Mouse (Mus musculus) mesoderm, embryonic 11.5 days (tissue): ENCODE results near the gene Insrr.

Experiments
- DNase-seq: peaks from one replicate; pipeline ENCODE4 v3.0.0-alpha.2; 2012; ENCODE audit warnings: low read depth, low spot score

Insrr gene

DNA sequence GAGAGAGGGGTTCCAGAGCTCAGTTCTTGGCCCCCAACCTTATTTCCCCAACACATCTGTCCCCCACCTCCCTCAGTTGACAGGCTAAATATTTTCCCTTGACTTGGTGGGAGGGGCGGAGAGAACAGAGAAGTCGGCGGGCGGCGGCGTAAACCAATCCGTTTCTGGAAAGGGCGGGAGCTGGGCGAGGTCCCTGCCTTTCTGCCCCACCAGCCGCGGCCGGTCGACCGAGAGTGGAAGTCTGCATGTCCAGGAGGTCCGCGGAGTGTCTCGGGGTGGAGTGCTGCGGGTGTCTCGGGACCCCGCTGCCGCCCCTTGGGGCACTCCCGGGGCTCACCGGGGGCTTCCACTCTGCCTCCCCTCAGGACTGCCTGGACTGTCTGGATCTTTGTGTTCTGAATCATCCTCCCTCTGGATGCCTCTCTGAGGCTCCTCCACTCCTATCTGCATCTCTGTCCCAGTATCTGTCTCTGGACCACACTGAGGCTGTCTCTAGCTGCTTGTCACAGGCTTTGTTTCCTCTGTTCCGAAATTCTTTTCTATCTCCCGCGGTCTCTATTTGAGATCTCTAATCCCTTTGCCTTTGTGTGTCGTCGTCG lies at the start of gene Insrr:
Gene Insrr, plus strand, starts transcription at position 216 of the 599 bp plus-strand sequence.
- DNase-seq: no peak

DNA sequence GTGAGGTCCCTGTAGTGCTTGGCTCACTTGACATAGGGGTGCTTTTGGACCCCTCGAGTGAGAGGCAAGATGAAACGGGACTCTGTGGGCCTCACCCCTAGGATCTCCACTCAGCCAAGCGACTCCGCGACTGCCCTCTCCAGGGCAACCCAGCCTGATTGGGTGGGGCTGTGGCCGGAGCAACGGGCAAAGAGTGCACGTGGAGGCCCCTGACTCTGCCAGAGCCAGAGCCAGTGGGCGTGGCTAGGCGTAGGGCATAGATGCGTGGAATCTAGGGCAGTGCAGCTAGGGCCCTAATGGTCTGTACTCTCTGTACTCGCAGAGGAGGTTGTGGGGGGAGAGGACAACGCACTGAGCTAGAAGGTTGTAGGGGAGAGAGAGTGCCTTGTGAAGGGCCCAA lies 48.3 kb upstream of the Insrr start, which contains the start of gene Lrrc71:
Gene Lrrc71, minus strand, starts transcription at position 195 of the 400 bp plus-strand sequence.
- DNase-seq: no peak

DNA sequence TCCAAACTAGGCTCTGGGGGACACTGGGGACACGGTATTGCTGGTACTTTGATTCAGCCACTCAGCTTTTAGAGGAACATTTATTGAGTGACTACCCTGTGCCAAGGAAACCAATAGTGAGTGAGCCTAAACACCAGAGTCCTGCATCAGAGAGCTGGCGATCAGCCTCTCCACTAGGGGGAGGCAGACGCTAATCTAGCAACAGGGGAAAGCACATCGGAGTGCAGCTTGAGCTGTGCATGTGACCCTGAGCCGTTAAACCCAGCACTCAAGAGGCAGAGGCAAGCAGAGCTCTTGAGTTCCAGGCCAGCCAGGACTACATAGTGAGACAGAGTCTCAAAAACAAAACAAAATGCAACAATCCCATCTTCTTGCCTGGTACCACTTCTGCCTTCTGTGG lies 47.7 kb upstream of the Insrr start:
- DNase-seq: peak; percentile 40

DNA sequence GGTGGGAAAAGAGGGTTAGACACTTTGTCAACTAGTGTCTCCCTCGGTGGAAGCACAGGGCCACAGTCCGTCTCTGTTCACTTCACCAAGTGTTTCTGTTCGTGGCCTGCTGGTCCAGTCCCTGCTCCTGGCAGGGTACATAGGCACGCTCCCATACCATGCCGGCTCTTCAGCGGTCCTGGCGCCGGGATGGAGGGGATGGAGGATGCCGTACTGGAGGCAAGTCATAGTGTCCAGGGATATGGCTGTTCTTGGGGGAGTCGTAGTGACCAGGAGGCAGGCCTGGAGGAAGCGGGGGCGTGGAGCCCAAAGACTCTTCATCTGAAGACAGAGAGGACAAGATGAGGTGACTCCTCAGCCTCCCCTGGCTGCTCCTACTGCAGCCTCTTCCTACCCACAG lies 46.8 kb upstream of the Insrr start:
- no peak for DNase-seq

DNA sequence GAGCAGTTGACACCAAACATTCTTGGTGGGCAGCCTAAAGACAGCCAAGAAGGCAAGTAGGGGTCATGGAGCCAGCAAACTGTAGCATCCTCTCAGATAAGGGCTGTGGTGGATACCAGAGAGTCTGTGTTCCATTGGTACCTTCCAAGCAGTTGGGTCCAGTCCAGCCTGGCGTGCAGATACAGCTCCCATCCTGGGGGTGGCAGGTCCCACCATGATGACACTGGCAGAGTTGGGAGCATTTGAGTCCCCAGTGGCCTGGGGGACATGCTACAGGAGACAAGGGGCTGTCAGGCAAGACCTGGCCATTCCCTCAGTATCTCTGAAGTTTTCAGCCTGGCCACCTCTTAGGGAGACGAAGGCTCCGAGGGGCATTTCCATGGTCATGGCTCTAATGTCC lies 44.2 kb upstream of the Insrr start:
- no peak for DNase-seq

DNA sequence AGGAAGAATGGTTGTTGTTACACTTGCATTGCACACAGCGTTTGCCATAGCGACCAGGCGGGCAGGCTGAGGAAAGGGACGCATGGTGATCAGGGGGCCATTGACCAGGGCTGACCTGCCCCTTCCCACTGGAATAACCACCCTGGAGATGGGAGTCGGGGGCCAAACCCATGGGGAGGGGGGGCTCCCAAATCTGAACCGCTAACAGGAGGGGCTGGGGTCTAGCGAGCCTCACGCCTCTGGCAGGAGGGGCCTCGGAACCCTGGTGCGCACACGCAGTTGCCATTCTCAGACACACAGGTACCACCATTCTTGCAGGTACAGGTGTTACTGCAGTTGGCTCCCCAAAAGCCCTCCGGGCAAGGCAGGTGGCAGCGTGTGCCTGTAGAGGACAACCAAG lies 42.9 kb upstream of the Insrr start:
- no peak for DNase-seq

DNA sequence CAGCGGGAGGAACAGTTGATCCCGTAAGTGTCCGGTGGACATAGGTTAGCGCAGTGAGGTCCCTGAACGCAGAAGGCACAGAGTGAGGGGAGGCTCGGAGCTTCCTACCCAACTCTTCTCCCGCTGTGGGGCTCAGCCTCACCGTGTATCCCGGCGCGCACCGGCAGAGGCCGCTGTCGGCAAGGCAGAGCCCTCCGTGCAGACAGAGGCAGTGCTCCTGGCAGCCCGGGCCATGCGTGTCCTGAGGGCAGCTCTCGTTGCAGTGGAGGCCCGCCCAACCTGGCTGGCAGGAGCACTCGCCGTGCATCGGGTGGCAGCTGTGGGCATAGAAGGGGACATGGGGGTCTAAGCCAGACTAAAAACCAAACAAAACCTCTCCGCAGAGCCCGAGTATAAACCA lies 40.8 kb upstream of the Insrr start:
- DNase-seq: peak; percentile 81

DNA sequence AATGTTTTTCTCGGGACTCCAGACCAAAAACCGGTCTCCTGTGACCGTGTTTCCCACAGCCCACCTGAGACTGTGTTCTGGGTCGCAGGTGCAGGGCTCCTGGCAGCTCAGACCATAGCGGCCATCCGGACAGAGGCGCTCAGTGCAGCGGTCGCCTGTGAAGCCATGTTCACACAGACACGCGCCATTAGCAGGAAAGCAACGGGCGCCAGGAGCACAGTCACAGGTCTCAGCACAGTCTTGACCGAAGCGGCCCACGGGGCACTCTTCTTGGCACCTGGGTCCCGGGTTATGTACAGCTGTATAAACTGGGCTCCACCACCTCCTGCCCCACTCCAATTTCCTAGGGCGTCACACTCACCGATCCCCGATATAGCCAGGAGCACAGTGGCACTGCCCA lies 40.3 kb upstream of the Insrr start:
- no peak for DNase-seq

DNA sequence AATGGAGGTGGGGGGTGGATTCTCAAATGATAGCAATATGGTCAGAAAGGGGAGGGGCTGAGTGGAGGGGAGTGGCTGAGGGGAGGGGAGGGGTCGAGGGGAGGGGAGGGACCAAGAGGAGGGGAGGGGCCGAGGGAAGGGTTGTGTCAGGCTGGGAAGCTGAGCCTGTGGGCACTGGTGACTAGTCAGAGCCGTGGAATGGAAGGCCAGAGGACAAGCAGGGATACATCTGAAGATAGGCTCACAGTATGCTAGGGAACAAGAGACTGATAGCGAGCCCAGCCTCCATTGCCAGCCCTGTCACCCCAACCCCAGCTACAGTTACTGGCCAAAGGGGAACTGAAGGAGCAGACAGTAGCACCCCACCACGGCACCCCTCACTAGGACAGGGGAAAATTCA lies 38.1 kb upstream of the Insrr start:
- DNase-seq: no peak

DNA sequence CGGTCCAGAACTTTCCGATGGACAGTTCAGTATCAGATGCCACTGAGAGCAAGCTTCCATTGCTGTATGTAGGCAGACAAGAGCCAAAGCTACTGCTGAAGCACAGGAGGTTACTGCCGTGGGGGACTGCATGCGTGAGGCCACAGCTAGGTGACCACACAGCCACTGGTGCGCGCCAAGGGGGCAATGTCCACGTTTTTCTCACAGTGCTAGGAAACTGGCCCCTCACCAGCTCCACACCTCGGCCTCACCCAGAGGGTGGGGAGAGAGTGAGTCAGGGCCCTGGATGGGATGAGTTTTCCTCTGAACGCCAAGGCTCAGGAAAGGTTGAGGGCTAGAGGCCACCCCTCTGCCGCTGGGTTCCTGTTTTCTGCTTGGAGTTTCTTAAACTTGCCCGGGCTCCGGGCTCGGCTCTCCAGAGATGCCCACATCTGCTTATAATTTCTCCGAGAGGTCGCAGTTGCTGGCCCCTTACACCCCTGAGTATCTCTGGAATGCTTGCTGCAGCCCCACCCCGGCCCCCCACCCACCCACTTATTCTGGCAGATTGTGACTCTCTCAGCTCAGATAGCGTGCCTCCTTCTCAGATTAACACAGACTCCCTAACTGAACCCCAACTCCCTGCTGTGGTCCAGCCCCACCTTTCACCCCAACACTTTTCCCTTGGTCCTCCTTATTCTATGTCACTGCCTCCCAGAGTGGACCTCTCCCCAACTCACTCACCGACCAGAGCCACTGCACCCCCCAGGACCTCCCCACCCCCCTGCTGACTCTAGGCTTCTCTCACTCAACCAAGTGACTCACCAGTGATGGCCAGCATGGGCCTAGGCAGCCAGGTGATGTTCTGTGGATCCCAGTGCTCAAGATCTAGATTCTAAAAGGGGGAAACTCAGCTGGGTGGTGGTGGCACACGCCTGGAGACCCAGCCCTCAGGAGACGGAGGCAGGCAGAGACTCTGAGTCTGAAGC lies 35.1 kb upstream of the Insrr start:
- DNase-seq: no peak

DNA sequence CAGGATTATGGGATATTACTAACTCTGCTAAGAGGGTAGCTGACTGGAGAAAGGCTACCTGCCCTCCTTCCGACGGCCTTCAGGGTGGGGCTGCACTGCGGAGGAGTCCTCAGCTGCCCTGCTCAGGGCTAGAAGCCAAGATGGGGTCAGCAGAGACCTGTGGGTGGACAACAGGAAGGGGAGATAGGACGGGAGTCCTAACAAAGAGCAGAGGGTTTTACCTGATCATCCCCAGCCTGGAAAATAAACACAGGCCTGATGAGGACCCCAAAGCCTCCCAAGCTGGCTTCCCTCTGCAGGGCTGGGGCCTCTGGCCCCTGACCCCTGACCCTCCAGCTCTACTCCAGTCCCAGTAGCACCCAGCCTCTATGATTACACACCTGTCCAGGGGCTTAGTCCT lies 33.5 kb upstream of the Insrr start:
- no peak for DNase-seq

DNA sequence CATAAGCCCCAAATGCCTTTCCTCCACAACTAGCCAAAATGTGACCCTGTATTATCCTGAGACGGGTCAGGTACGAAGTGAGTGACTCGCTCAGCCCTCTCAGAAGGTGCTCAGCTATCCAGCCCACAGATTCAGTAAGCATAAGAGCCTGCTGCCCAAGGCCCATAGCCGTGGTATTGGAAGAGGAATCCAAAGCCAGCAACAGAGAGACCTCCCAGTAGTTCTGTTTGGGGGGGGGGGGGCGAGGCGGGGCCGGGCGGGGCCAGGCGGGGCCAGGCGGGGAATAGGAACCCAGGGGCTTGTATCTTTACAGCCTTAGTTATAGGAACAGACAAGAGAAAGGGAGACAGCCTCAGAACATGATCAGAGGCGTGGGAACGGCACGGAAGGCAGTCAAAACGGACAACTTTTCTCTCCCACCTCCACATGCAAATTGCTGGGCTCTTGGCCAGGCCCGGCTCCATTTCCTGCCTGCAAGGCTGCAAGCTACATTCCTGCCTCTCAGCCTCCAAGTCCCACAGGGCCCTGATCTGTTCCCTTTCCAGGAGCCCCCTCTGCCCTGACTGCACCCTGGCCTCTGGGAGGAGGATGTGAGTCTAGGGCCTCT lies 33.0 kb upstream of the Insrr start:
- peak; percentile 59 for DNase-seq

DNA sequence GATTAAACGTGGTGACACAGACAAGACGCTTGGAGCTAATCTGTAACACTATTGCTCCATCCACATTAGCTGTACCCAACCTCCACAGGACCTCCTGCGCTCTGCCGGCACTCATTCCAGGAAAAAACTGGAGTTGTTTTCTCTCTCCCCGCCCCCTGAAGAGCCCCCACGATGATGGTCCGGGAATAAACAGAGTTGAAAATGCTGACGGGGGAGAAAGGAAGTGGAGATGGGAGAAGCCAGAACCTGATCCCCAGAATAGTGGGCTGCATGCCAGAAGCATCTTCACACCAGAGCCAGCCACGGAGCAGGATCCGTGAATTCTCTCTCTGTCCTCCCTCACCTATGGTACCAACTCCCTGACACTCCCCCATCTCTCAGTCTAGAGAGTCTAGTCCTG lies 32.2 kb upstream of the Insrr start:
- DNase-seq: no peak

DNA sequence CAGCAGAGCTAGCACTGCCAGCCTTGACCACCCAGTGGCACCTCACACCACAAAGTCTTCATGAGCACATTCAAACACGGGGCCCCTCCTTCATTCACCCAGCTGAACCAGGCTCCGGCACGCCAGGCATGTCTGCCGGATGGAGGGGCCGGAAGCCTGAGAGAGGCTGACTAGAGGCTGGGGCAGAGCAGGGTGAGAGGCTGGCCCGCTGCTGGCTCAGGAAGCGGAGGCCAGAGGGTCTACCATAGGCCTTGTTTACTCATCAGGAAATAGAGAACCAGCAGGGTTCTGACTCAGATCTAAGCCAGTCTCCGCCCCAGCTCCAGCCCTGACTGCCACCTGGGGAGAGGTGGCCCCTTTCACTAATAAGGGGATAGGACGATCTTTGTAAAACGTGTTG lies 31.7 kb upstream of the Insrr start:
- DNase-seq: peak; percentile 54

DNA sequence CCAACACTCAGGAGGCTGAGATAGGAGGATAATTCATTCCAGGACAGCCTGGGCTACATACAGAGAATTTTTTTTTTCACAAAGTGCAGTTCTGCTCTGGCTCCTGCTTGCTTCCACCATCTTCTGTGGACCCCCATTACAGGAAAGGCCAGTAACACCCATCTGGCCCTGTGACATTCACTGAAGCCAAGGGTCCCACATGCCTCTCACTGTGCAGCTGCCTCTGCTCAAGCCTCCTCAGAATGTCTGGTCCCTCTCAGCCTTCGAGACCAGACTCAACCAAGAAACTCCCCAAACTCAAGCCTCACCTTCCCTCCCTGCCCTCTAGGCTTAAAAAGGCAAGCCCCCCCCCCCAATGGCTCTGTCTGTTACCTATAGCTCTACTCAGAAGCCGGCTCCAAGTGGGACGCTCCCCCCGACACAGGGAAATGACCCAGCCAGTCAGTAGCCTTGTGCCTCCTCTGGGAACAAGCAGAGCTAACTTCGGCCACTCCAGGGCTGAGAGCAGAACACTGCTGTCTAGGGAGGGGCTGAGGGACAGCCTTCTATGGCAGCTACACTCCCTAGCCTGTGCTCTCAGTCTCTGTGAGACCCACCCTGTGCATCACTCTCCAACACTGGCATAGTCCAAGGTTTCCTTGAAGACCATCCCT lies 31.0 kb upstream of the Insrr start:
- DNase-seq: no peak

DNA sequence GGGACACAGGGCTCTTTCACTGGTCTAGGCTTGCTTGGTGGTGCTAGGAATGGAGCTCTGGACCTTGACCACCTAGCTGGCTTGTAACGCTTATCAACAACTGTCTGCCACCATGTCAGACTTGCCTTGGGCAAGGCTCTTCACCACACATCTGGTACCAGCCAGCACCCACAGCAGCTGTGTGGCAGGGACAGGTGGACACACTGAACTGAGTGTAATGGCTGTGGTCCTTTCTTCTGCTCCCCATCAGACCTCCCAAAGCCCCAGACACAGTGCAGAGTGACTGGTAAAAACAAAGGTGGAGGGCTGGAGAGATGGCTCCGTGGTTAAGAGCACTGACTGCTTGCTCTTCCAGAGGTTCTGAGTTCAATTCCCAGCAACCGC lies 30.5 kb upstream of the Insrr start:
- DNase-seq: no peak

DNA sequence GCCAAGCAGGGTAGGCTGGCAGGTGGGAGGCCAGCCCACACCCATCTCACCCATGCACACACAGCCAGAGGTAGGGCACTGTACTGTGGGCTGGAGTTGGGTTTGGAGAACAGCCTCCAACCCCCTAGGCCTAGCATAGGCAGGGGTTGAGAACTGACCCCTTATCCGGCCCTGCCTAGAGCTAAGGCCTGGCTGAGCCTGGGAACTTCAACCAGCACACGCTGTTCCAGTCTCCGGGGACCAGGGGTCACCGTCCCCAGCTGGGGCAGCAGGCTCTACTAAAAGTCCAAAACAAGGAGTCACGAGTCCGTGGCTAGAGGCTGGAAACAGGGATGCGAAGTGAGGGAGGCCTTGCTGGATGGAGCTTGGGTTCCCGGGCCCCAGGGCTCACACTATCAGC lies 29.0 kb upstream of the Insrr start:
- no peak for DNase-seq

DNA sequence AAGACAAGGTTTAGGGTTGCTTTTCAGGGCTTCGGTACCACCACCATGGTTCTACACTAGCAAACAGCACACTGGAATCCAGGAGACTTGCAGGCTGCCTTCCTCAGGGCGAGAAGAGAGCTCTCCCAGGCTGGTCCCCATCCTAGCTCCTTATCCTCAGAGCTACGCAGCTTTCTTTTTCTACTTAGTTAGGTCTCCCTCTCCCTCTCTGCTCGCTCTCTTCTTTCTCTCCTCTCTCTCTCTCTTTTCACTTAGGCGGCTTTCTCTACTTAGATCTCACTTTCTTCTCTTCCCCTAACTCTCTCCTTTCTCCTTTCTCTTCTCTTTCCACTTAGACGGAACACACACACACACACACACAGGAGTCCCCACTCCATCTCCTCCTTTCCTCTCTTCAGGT lies 28.3 kb upstream of the Insrr start:
- DNase-seq: no peak

DNA sequence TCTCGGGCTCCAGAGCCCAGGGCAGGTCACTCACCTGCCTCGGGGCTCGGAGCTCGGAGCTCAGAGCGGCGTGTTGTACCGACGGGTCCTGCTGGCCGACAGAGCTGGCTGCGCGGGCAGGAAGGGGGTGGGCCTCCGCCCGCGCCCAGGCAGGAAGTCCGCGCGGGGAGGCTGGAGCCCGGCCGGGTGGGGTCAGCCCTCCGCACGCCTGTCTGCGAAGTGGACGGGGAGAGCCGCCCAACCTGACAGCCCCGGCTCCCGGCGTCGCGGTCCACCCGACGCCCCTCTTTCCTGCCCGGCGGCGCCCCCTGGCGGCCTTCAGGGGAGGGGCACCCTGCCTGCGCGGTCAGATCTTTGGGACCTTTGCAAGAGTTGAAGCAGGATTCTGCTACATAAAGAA lies 27.9 kb upstream of the Insrr start:
- peak; percentile 88 for DNase-seq

DNA sequence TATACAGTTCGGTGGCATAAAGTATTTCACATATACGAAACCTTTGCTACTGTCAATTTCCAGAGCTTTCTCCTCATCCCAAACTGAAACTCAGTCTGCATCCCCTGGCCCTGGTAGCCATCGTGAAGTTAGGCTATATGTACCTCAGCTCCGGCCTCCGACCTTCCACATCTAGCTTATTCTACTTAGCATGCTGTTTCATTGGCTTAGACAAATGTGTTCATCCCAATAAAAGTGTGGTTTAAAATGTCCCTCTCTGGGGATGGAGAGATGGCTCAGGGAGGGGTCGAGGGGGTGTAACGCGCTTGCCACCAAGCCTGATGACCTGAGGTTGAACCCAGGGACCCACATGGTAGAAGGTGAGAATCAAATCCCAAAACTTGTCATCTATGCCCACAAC lies 27.2 kb upstream of the Insrr start:
- DNase-seq: no peak

DNA sequence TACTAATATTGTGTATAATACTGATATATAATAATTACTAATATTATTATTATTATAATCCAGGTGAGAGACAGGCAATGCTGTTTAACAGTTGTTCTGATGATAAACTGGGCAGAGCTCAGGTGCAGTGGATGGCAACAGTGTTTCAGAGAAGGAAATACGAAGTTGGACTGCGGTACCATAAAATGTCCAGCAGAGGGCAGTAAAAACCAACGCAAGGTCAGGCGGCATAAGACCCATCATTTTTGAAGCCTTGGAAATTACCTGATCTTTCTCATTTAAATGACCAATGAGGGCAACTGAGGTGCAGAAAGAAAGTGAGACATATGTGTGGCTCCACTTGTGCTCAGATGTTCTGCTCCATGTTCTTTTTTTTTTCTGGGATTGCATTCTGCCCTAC lies 26.5 kb upstream of the Insrr start:
- peak; percentile 81 for DNase-seq

DNA sequence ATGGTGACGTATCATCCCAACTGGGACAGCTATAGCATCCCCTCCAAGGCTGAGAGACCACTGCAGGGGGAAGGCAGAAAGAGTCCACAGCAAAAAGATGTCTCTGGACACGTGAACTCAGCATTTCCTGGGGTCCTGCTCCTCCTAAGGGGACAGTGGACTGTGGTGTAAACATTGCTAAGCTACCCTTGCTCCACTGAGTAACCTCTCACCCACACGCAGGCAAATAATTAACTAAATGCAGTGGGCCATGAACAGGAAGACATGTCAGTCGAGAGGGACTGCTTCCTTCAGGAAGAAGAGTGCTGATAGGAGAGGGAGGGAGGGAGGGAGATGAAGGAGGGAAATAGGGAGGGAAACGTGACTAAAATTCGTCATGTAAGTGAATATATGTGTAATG lies 25.7 kb upstream of the Insrr start:
- no peak for DNase-seq
